Mouse (Mus musculus) liver, embryonic 14.5 days (tissue): ENCODE data around the gene Sptssa. TPM values are rescaled to one million over a fixed set of nuclear protein-coding genes. Genes with fewer than 3 reads are reported as not detected.
A peak's percentile ranks its signal among the peaks of the same experiment; 100 is the strongest.

Experiments used
- ATAC-seq: fragments of 200-750 bp; cut with Nextera tagmentation; 2 replicates; pipeline ENCODE4 v1.8.0; 2017; ENCODE audit warnings: moderate number of reproducible peaks, mild to moderate bottlenecking, moderate library complexity; ENCODE audit not compliant: insufficient read depth
- DNase-seq, 3 experiments: peaks; one replicate each; pipeline ENCODE4 v3.0.0-alpha.2; 2012 to 2013; ENCODE audit warnings: low read depth in 3 of 3, low spot score in 3 of 3
- H3K27ac ChIP-seq: fragments of 300-500 bp; sonication (generic); 2 replicates; pipeline ENCODE4 v1.5.1; 2014; ENCODE audit warnings: moderate library complexity, mild to moderate bottlenecking, control low read depth, inconsistent platforms
- H3K27me3 ChIP-seq: fragments of 300-500 bp; sonication (generic); 2 replicates; pipeline ENCODE4 v1.6.1; 2014; ENCODE audit warnings: mild to moderate bottlenecking, low read length, moderate library complexity; ENCODE audit not compliant: control insufficient read depth, insufficient read depth
- H3K36me3 ChIP-seq: fragments of 300-500 bp; sonication (generic); replicated peaks from 2 replicates; pipeline ENCODE4 v1.6.1; 2014; ENCODE audit warnings: low read depth; ENCODE audit not compliant: control insufficient read depth, insufficient read depth
- H3K4me1 ChIP-seq, 2 experiments: fragments of 200-500 bp in 1 of 2; fragments of 300-500 bp in 1 of 2; sonication (generic) in 1 of 2; replicated peaks; 2 replicates each; pipeline ENCODE4 v1.6.1; 2012 to 2014; ENCODE audit warnings: antibody characterized with exemption in 1 of 2, inconsistent platforms in 1 of 2, low read length in 1 of 2; ENCODE audit not compliant: control insufficient read depth in 2 of 2, insufficient read depth in 2 of 2
- H3K4me2 ChIP-seq: fragments of 300-500 bp; sonication (generic); 2 replicates; pipeline ENCODE4 v1.6.1; 2014; ENCODE audit warnings: low read depth, mild to moderate bottlenecking, control low read depth, moderate library complexity
- H3K4me3 ChIP-seq, 2 experiments: fragments of 200-500 bp in 1 of 2; fragments of 300-500 bp in 1 of 2; sonication (generic) in 1 of 2; 2 replicates each; pipeline ENCODE4 v1.5.1; 2012 to 2014; ENCODE audit warnings: low read depth in 2 of 2, low read length in 2 of 2, mild to moderate bottlenecking in 2 of 2, control low read depth in 1 of 2, inconsistent platforms in 1 of 2, moderate library complexity in 1 of 2; ENCODE audit not compliant: insufficient read depth in 1 of 2
- H3K9ac ChIP-seq: fragments of 300-500 bp; sonication (generic); replicated peaks from 2 replicates; pipeline ENCODE4 v1.6.1; 2014; ENCODE audit warnings: mild to moderate bottlenecking, control low read depth, moderate library complexity
- H3K9me3 ChIP-seq: fragments of 300-500 bp; sonication (generic); 2 replicates; pipeline ENCODE4 v1.6.1; 2016; ENCODE audit warnings: low read length, mixed read lengths; ENCODE audit not compliant: control insufficient read depth
- CTCF ChIP-seq: IDR thresholded peaks from 2 replicates; pipeline ENCODE4 v1.5.1; 2016; ENCODE audit warnings: antibody characterized with exemption, low read depth, control low read depth
- EP300 ChIP-seq: IDR thresholded peaks from 2 replicates; pipeline ENCODE4 v1.6.1; 2016; ENCODE audit warnings: antibody characterized with exemption, low read depth
- WGBS: fragments of 180-500 bp; shearing (Covaris S2); extraction: QIAGEN DNeasy Blood & Tissue Kit; methylation state at CpG from one replicate; pipeline ENCODE4 v1.1.7; 2014; ENCODE audit not compliant: insufficient replicate concordance; 5-methylcytosine and 5-hydroxymethylcytosine counted together
- polyA plus RNA-seq, 2 experiments: library from polyadenylated mRNA; depleted of rRNA in 1 of 2; stranded (reverse) in 1 of 2; unstranded in 1 of 2; fragments of >200 nt; fragmentation: Nextera tagmentation in 1 of 2; extraction: Ambion mirVana in 1 of 2; gene quantifications; 2 replicates each; pipeline versions ENCODE4 v1.2.1 to v1.2.3; 2012 to 2014

Gene Sptssa
- polyA plus RNA-seq, 2 experiments, result 32.1 to 65.2 TPM

GRCm38 (mm10) chr12:54652346-54652745, 4.0 kb downstream of the Sptssa start:
- Histone ChIP-seq H3K27me3 (no peaks in the 10 kb centered on the region), H3K4me1 (peaks cover 3 to 23% of the 10 kb centered on the region in 2 experiments), H3K9ac (no peak overlapping the region), H3K4me2 (no peak overlapping the region; the same call in 1 of the 2 replicates), H3K27ac (no peak overlapping the region), H3K36me3 (no peaks in the 10 kb centered on the region), H3K4me3 (no peak overlapping the region), H3K9me3 (no peaks in the 10 kb centered on the region)
- no peak for DNase-seq
- ATAC-seq, result no peak
- TF ChIP-seq EP300 (no peak), CTCF (no peak)
- WGBS, result 43% methylated on average over 12 of the region's 12 CpGs

- H3K9me3 ChIP-seq, result no peaks in the 10 kb centered on the region
- H3K9ac ChIP-seq, result no peak overlapping the region
- TF ChIP-seq EP300 (no peak), CTCF (no peak)
- no peak overlapping the region for H3K4me2 ChIP-seq
- no peaks in the 10 kb centered on the region for H3K27me3 ChIP-seq
- H3K4me3 ChIP-seq, result no peak overlapping the region
- ATAC-seq (no peak), DNase-seq (no peak)
- WGBS, result 43% methylated on average over 8 of the region's 8 CpGs
- no peak overlapping the region for H3K27ac ChIP-seq
- no peaks in the 10 kb centered on the region for H3K36me3 ChIP-seq
- H3K4me1 ChIP-seq, result peaks cover 3 to 19% of the 10 kb centered on the region in 2 experiments
Observed at GRCm38 (mm10) chr12:54651820-54652219, 4.6 kb downstream of the Sptssa start.

GRCm38 (mm10) chr12:54651158-54651557, 5.2 kb downstream of the Sptssa start:
- Histone ChIP-seq H3K9me3 (no peaks in the 10 kb centered on the region), H3K36me3 (no peaks in the 10 kb centered on the region), H3K4me2 (no peak overlapping the region), H3K4me1 (peaks cover 3 to 17% of the 10 kb centered on the region in 2 experiments; a peak in 3 of 4 replicates), H3K4me3 (no peak overlapping the region), H3K27ac (no peak overlapping the region), H3K27me3 (no peaks in the 10 kb centered on the region), H3K9ac (no peak overlapping the region)
- DNase-seq (no peak), ATAC-seq (no peak)
- no peak for TF ChIP-seq EP300
- TF ChIP-seq CTCF, result no peak
- WGBS, result 68% methylated on average over 1 of the region's 1 CpGs

GRCm38 (mm10) chr12:54644947-54645346, 11.4 kb downstream of the Sptssa start:
- no peaks in the 10 kb centered on the region for H3K36me3 ChIP-seq
- no peaks in the 10 kb centered on the region for H3K9me3 ChIP-seq
- TF ChIP-seq CTCF, result peak; percentile 74
- no peak for TF ChIP-seq EP300
- no peak overlapping the region for H3K4me3 ChIP-seq
- 51% methylated on average over 2 of the region's 2 CpGs for WGBS
- peaks cover 0 to 3% of the 10 kb centered on the region in 2 experiments; a peak in 1 of 4 replicates for H3K4me1 ChIP-seq
- no peak overlapping the region for H3K4me2 ChIP-seq
- DNase-seq, result no peak
- H3K9ac ChIP-seq, result no peak overlapping the region
- no peaks in the 10 kb centered on the region for H3K27me3 ChIP-seq
- no peak for ATAC-seq
- no peak overlapping the region for H3K27ac ChIP-seq

- DNase-seq (no peak), ATAC-seq (no peak)
- Histone ChIP-seq H3K4me1 (peaks cover 0 to 3% of the 10 kb centered on the region in 2 experiments; a peak in 1 of 4 replicates), H3K4me3 (no peak overlapping the region), H3K9me3 (no peaks in the 10 kb centered on the region), H3K4me2 (no peak overlapping the region), H3K27ac (no peak overlapping the region), H3K36me3 (no peaks in the 10 kb centered on the region), H3K27me3 (no peaks in the 10 kb centered on the region), H3K9ac (no peak overlapping the region)
- TF ChIP-seq EP300, result no peak
- no peak for TF ChIP-seq CTCF
- WGBS, result 15% methylated on average over 5 of the region's 5 CpGs
Observed at GRCm38 (mm10) chr12:54643320-54643892, 13.0 kb downstream of the Sptssa start.
